Mouse (Mus musculus): ENCODE data around the gene Mesp1.
"Not testable (repeated sequence)": the region's sequence is repeated elsewhere in the genome, so short reads cannot be mapped to it uniquely, and the experiment has no call there.

The Mesp1 gene

GRCm38 (mm10) chr7:79792635-79793421 lies 760 bp downstream of the Mesp1 start:
- DNase-seq (ENCODE audit: low spot score in 2 of 2), result no peak

GRCm38 (mm10) chr7:79789812-79790211 lies 3.8 kb downstream of the Mesp1 start:
- DNase-seq (ENCODE audit: low spot score in 2 of 2), result not testable (repeated sequence)

GRCm38 (mm10) chr7:79786295-79786694 lies 7.3 kb downstream of the Mesp1 start:
- peak; percentile 60 to 65 for DNase-seq (ENCODE audit: low spot score in 2 of 2)

GRCm38 (mm10) chr7:79782516-79782855 lies 11.1 kb downstream of the Mesp1 start:
- DNase-seq (ENCODE audit: low spot score in 2 of 2), result no peak

- DNase-seq (ENCODE audit: low spot score in 2 of 2), result no peak
Measured at GRCm38 (mm10) chr7:79781826-79782515, 11.6 kb downstream of the Mesp1 start.

- peak; percentile 59 to 75 for DNase-seq (ENCODE audit: low spot score in 2 of 2)
Measured at GRCm38 (mm10) chr7:79780647-79781626, 12.7 kb downstream of the Mesp1 start.

GRCm38 (mm10) chr7:79771561-79772512 lies 21.8 kb downstream of the Mesp1 start:
- DNase-seq (ENCODE audit: low spot score in 2 of 2), result no peak

GRCm38 (mm10) chr7:79769664-79770063 lies 23.9 kb downstream of the Mesp1 start:
- no peak for DNase-seq (ENCODE audit: low spot score in 2 of 2)

GRCm38 (mm10) chr7:79765991-79766390 lies 27.6 kb downstream of the Mesp1 start:
- no peak for DNase-seq (ENCODE audit: low spot score in 2 of 2)

GRCm38 (mm10) chr7:79762106-79762505 lies 31.5 kb downstream of the Mesp1 start:
- DNase-seq (ENCODE audit: low spot score in 2 of 2), result no peak

- no peak for DNase-seq (ENCODE audit: low spot score in 2 of 2)
Measured at GRCm38 (mm10) chr7:79761124-79761876, 32.3 kb downstream of the Mesp1 start.

GRCm38 (mm10) chr7:79759766-79760165 lies 33.8 kb downstream of the Mesp1 start:
- DNase-seq (ENCODE audit: low spot score in 2 of 2), result no peak

- peak in 1 of 2 experiments; percentile 58 for DNase-seq (ENCODE audit: low spot score in 2 of 2)
Measured at GRCm38 (mm10) chr7:79758176-79758575, 35.4 kb downstream of the Mesp1 start.

- no peak for DNase-seq (ENCODE audit: low spot score in 2 of 2)
Measured at GRCm38 (mm10) chr7:79756334-79756733, 37.3 kb downstream of the Mesp1 start.

- DNase-seq (ENCODE audit: low spot score in 2 of 2), result no peak
Measured at GRCm38 (mm10) chr7:79749511-79749910, 44.1 kb downstream of the Mesp1 start.

- DNase-seq (ENCODE audit: low spot score in 2 of 2), result no peak
Measured at GRCm38 (mm10) chr7:79747659-79748058, 45.9 kb downstream of the Mesp1 start.

GRCm38 (mm10) chr7:79744585-79744984 lies 49.0 kb downstream of the Mesp1 start:
- no peak for DNase-seq (ENCODE audit: low spot score in 2 of 2)

- DNase-seq (ENCODE audit: low spot score in 2 of 2), result no peak
Measured at GRCm38 (mm10) chr7:79744051-79744450, 49.5 kb downstream of the Mesp1 start.

GRCm38 (mm10) chr7:79742659-79743536 lies 50.7 kb downstream of the Mesp1 start, which contains the start of the genes Pex11a and Wdr93:
Pex11a (minus strand) TSS chr7:79743131.
Wdr93 (plus strand) TSS chr7:79743163.
- DNase-seq (ENCODE audit: low spot score in 2 of 2), result peak; percentile 63 to 82
